Mouse (Mus musculus): ENCODE results near the gene Kcna10. TPM values are rescaled to one million over a fixed set of nuclear protein-coding genes. Genes with fewer than 3 reads are reported as not detected.

Gene Kcna10
- polyA plus RNA-seq, 1 experiment from 2014 or later, result not detected

GRCm38 (mm10) chr3:107153772-107154655 lies 28.8 kb upstream of the Kcna10 start:
- Histone ChIP-seq H3K4me1 (replicated peaks; ENCODE audit: insufficient read depth, low read length) (no peaks in the 10 kb centered on the region), H3K27me3 (ENCODE audit: insufficient read depth, low read length) (no peaks in the 10 kb centered on the region), H3K4me3 (replicated peaks; ENCODE audit: low read depth, low read length) (no peak overlapping the region), H3K9me3 (replicated peaks; ENCODE audit: low read length) (no peaks in the 10 kb centered on the region), H3K27ac (no peak overlapping the region), H3K4me2 (ENCODE audit: low read length) (no peak overlapping the region), H3K36me3 (ENCODE audit: insufficient read depth, low read length) (no peaks in the 10 kb centered on the region), H3K9ac (ENCODE audit: low read depth, low read length) (no peak overlapping the region)
- TF ChIP-seq CTCF (IDR thresholded peaks at IDR 0.05; ENCODE audit: low read depth), result no peak
- peak; percentile 15 for DNase-seq (ENCODE audit: low spot score)
- ATAC-seq (replicated peaks; ENCODE audit: low FRiP score, low read depth), result peak; percentile 57
- WGBS, result 78% methylated on average over 11 of the region's 11 CpGs

DNA sequence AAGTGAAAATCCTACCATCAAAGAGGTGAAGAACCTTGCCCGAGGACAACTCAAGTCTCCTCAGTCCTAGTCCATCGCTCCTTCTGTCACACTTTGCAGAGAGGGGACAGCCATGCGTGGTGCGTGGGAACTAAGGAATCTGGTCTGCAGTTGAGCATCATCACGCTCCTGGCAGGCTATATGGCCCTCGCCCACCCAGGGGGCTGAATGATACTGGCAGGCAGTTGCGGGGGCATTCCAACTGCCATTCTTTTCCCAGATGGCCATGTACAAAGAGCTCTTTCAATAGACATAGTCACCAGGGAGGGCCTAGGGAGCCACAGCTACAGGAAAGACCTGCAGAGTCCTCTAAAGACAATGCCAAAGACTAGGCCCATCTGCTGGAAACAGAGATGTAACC lies 24.0 kb upstream of the Kcna10 start:
- ATAC-seq (replicated peaks; ENCODE audit: low FRiP score, low read depth) (no peak), DNase-seq (ENCODE audit: low spot score) (no peak)
- H3K4me2 ChIP-seq (ENCODE audit: low read length), result no peak overlapping the region
- 96% methylated on average over 7 of the region's 7 CpGs for WGBS
- TF ChIP-seq CTCF (IDR thresholded peaks at IDR 0.05; ENCODE audit: low read depth), result no peak
- no peak overlapping the region for H3K9ac ChIP-seq (ENCODE audit: low read depth, low read length)
- H3K4me3 ChIP-seq (replicated peaks; ENCODE audit: low read depth, low read length), result no peak overlapping the region
- no peaks in the 10 kb centered on the region for H3K9me3 ChIP-seq (replicated peaks; ENCODE audit: low read length)
- no peaks in the 10 kb centered on the region for H3K36me3 ChIP-seq (ENCODE audit: insufficient read depth, low read length)
- H3K27me3 ChIP-seq (ENCODE audit: insufficient read depth, low read length), result no peaks in the 10 kb centered on the region
- 0 out of 2 replicates have a peak, but pooled peaks cover 4% of the 10 kb centered on the region for H3K4me1 ChIP-seq (replicated peaks; ENCODE audit: insufficient read depth, low read length)
- H3K27ac ChIP-seq, result no peak overlapping the region

- Histone ChIP-seq H3K27ac (no peak overlapping the region), H3K4me2 (ENCODE audit: low read length) (0 out of 2 replicates have a peak overlapping the region, but pooled peaks have one; percentile 45), H3K4me3 (replicated peaks; ENCODE audit: low read depth, low read length) (no peak overlapping the region), H3K36me3 (ENCODE audit: insufficient read depth, low read length) (no peaks in the 10 kb centered on the region), H3K4me1 (replicated peaks; ENCODE audit: insufficient read depth, low read length) (0 out of 2 replicates have a peak, but pooled peaks cover 4% of the 10 kb centered on the region), H3K9me3 (replicated peaks; ENCODE audit: low read length) (no peaks in the 10 kb centered on the region), H3K27me3 (ENCODE audit: insufficient read depth, low read length) (no peaks in the 10 kb centered on the region), H3K9ac (ENCODE audit: low read depth, low read length) (no peak overlapping the region)
- TF ChIP-seq CTCF (IDR thresholded peaks at IDR 0.05; ENCODE audit: low read depth), result peak; percentile 34
- ATAC-seq (replicated peaks; ENCODE audit: low FRiP score, low read depth), result no peak
- DNase-seq (ENCODE audit: low spot score), result no peak
- WGBS, result 72% methylated on average over 3 of the region's 3 CpGs
These were observed 23.4 kb upstream of the Kcna10 start for GRCm38 (mm10) chr3:107159418-107159817.

- H3K4me3 ChIP-seq (replicated peaks; ENCODE audit: low read depth, low read length), result no peak overlapping the region
- H3K4me2 ChIP-seq (ENCODE audit: low read length), result peak overlapping the region; percentile 45
- H3K27me3 ChIP-seq (ENCODE audit: insufficient read depth, low read length), result no peaks in the 10 kb centered on the region
- H3K27ac ChIP-seq, result no peak overlapping the region
- H3K36me3 ChIP-seq (ENCODE audit: insufficient read depth, low read length), result no peaks in the 10 kb centered on the region
- H3K4me1 ChIP-seq (replicated peaks; ENCODE audit: insufficient read depth, low read length), result 0 out of 2 replicates have a peak, but pooled peaks cover 4% of the 10 kb centered on the region
- ATAC-seq (replicated peaks; ENCODE audit: low FRiP score, low read depth) (peak; percentile 68; the same call in 1 of the 2 replicates), DNase-seq (ENCODE audit: low spot score) (peak; percentile 48)
- 2% methylated on average over 17 of the region's 17 CpGs for WGBS
- H3K9ac ChIP-seq (ENCODE audit: low read depth, low read length), result no peak overlapping the region
- no peaks in the 10 kb centered on the region for H3K9me3 ChIP-seq (replicated peaks; ENCODE audit: low read length)
- peak; percentile 59 for TF ChIP-seq CTCF (IDR thresholded peaks at IDR 0.05; ENCODE audit: low read depth)
These were observed 23.0 kb upstream of the Kcna10 start for GRCm38 (mm10) chr3:107159859-107160324.

- H3K9me3 ChIP-seq (replicated peaks; ENCODE audit: low read length), result no peaks in the 10 kb centered on the region
- no peak overlapping the region for H3K4me2 ChIP-seq (ENCODE audit: low read length)
- DNase-seq (ENCODE audit: low spot score), result no peak
- 81% methylated on average over 2 of the region's 2 CpGs for WGBS
- ATAC-seq (replicated peaks; ENCODE audit: low FRiP score, low read depth), result no peak
- H3K9ac ChIP-seq (ENCODE audit: low read depth, low read length), result no peak overlapping the region
- no peak overlapping the region for H3K27ac ChIP-seq
- 0 out of 2 replicates have a peak, but pooled peaks cover 4% of the 10 kb centered on the region for H3K4me1 ChIP-seq (replicated peaks; ENCODE audit: insufficient read depth, low read length)
- no peak for TF ChIP-seq CTCF (IDR thresholded peaks at IDR 0.05; ENCODE audit: low read depth)
- H3K27me3 ChIP-seq (ENCODE audit: insufficient read depth, low read length), result no peaks in the 10 kb centered on the region
- no peak overlapping the region for H3K4me3 ChIP-seq (replicated peaks; ENCODE audit: low read depth, low read length)
- H3K36me3 ChIP-seq (ENCODE audit: insufficient read depth, low read length), result no peaks in the 10 kb centered on the region
These were observed 20.1 kb upstream of the Kcna10 start for GRCm38 (mm10) chr3:107162741-107163140.

DNA sequence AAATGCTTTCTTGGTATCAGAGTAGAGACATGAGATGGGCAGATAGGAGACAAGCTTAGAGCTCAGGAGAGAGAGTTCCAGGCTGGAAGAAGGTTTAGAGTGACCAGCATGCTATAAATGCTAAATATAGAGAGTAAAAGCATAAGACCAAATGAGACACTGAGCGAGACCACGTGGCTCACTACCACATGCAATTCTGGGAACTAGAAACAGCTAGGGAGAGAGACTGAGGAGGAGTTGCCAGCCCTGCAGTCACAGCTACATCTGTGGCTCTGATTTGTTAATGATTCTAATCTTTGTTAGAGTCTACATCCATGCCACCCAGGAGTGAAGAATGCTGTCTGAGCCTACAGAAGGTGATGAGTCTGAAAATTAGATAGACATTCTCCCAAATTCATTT lies 13.3 kb upstream of the Kcna10 start:
- Histone ChIP-seq H3K4me2 (ENCODE audit: low read length) (no peak overlapping the region), H3K27ac (no peak overlapping the region), H3K9me3 (replicated peaks; ENCODE audit: low read length) (no peaks in the 10 kb centered on the region), H3K4me3 (replicated peaks; ENCODE audit: low read depth, low read length) (no peak overlapping the region), H3K9ac (ENCODE audit: low read depth, low read length) (no peak overlapping the region), H3K27me3 (ENCODE audit: insufficient read depth, low read length) (no peaks in the 10 kb centered on the region), H3K36me3 (ENCODE audit: insufficient read depth, low read length) (no peaks in the 10 kb centered on the region), H3K4me1 (replicated peaks; ENCODE audit: insufficient read depth, low read length) (no peaks in the 10 kb centered on the region)
- no peak for DNase-seq (ENCODE audit: low spot score)
- no peak for TF ChIP-seq CTCF (IDR thresholded peaks at IDR 0.05; ENCODE audit: low read depth)
- WGBS, result 55% methylated on average over 2 of the region's 2 CpGs
- no peak for ATAC-seq (replicated peaks; ENCODE audit: low FRiP score, low read depth)

Data from kidney, postnatal 0 days (tissue).